15 mouse cellular contexts compared by ENCODE assay signal in the genomic region with DNA sequence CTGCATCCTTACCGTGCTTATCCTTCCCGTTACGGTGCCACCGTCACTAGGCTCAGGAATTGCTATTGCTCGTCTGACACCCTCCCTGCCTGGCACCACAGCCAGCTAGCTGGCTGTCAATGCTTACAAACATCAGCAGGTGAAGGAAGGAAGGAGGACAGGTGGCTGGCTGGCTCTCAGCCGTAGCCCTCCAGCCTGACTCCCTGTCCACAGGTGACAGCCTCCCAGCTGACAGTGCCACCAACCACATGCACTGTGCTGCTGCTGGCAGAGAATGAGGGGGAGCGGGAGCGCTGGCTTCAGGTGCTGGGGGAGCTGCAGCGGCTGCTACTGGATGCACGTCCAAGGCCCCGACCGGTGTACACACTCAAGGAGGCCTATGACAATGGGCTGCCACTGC.
"Had no signal": no experiment of that assay in that cellular context is flagged by ENCODE, and none has a peak within 500 bp of the region (broad histone marks: within the 10 kb centered on the region; RNA-seq: fewer than 3 reads in every experiment).

No protein-coding gene starts in this region.

- H3K4me1 ChIP-seq: midbrain, embryonic 10.5 days; midbrain, embryonic 12.5 days; midbrain, embryonic 15.5 days; neural tube, embryonic 12.5 days had no signal

- H3K4me3 ChIP-seq: liver, embryonic 12.5 days; midbrain, embryonic 10.5 days; midbrain, embryonic 12.5 days; midbrain, embryonic 15.5 days; neural tube, embryonic 12.5 days; stomach, embryonic 15.5 days had no signal

- H3K9ac ChIP-seq: liver, embryonic 12.5 days; liver, embryonic 14.5 days; lung, embryonic 14.5 days; midbrain, embryonic 12.5 days; midbrain, embryonic 15.5 days; neural tube, embryonic 12.5 days; stomach, embryonic 15.5 days had no signal

- ATAC-seq: liver, embryonic 12.5 days; midbrain, embryonic 15.5 days had no signal

- H3K27ac ChIP-seq: liver, embryonic 12.5 days; liver, embryonic 14.5 days; midbrain, embryonic 10.5 days; midbrain, embryonic 12.5 days; midbrain, embryonic 15.5 days; neural tube, embryonic 12.5 days; stomach, embryonic 15.5 days; stomach, postnatal 0 days had no signal

- H3K9me3 ChIP-seq: liver, embryonic 12.5 days; midbrain, embryonic 10.5 days; midbrain, embryonic 12.5 days; midbrain, embryonic 15.5 days; neural tube, embryonic 12.5 days; stomach, embryonic 15.5 days had no signal

- H3K36me3 ChIP-seq: midbrain, embryonic 15.5 days had no signal

- H3K27me3 ChIP-seq: liver, embryonic 12.5 days; midbrain, embryonic 12.5 days; midbrain, embryonic 15.5 days; neural tube, embryonic 12.5 days; stomach, embryonic 15.5 days had no signal

- DNase-seq: lung, adult 18-20 months; lung, embryonic 14.5 days; lung, postnatal 10 days; lung, postnatal 4 days; right cerebral cortex, postnatal 14 days; thymus, postnatal 14 days; thymus, postnatal 36 days had no signal

- H3K4me2 ChIP-seq: liver, embryonic 12.5 days; lung, embryonic 14.5 days; midbrain, embryonic 12.5 days; midbrain, embryonic 15.5 days; neural tube, embryonic 12.5 days; stomach, embryonic 15.5 days had no signal
